Mouse (Mus musculus) stomach, embryonic 16.5 days (tissue): ENCODE results near the gene Znhit6. TPM values are rescaled to one million over a fixed set of nuclear protein-coding genes. Genes with fewer than 3 reads are reported as not detected.

Source experiments
- ATAC-seq: fragments of 200-750 bp; cut with Nextera tagmentation; 2 replicates; pipeline ENCODE4 v1.8.0; 2017; ENCODE audit warnings: moderate number of reproducible peaks, moderate TSS enrichment; ENCODE audit not compliant: insufficient read depth, low FRiP score
- H3K27ac ChIP-seq: fragments of 300-500 bp; sonication (generic); 2 replicates; pipeline ENCODE4 v1.5.1; 2014; ENCODE audit warnings: low read length
- H3K27me3 ChIP-seq: fragments of 300-500 bp; sonication (generic); 2 replicates; pipeline ENCODE4 v1.6.1; 2014; ENCODE audit warnings: low read length, control low read depth, mixed read lengths; ENCODE audit not compliant: control insufficient read depth, insufficient read depth
- H3K36me3 ChIP-seq: fragments of 300-500 bp; sonication (generic); 2 replicates; pipeline ENCODE4 v1.6.1; 2014; ENCODE audit warnings: low read length; ENCODE audit not compliant: control insufficient read depth, insufficient read depth
- H3K4me1 ChIP-seq: fragments of 300-500 bp; sonication (generic); 2 replicates; pipeline ENCODE4 v1.6.1; 2014; ENCODE audit warnings: low read length, control low read depth, mixed read lengths; ENCODE audit not compliant: control insufficient read depth, insufficient read depth
- H3K4me2 ChIP-seq: fragments of 300-500 bp; sonication (generic); 2 replicates; pipeline ENCODE4 v1.6.1; 2014; ENCODE audit warnings: low read depth, low read length, mixed read lengths
- H3K4me3 ChIP-seq: fragments of 300-500 bp; sonication (generic); replicated peaks from 2 replicates; pipeline ENCODE4 v1.5.1; 2014; ENCODE audit warnings: mild to moderate bottlenecking, low read length
- H3K9ac ChIP-seq: fragments of 300-500 bp; sonication (generic); 2 replicates; pipeline ENCODE4 v1.6.1; 2014; ENCODE audit warnings: low read length
- H3K9me3 ChIP-seq: fragments of 300-500 bp; sonication (generic); replicated peaks from 2 replicates; pipeline ENCODE4 v1.6.1; 2016; ENCODE audit warnings: low read length, control low read depth; ENCODE audit not compliant: control insufficient read depth
- WGBS: fragments of 180-500 bp; shearing (Covaris S2); extraction: QIAGEN DNeasy Blood & Tissue Kit; methylation state at CpG from one replicate; pipeline ENCODE4 v1.1.7; 2014; 5-methylcytosine and 5-hydroxymethylcytosine counted together
- polyA plus RNA-seq: library from polyadenylated mRNA; unstranded; fragments of >200 nt; fragmentation: Nextera tagmentation; extraction: Ambion mirVana; gene quantifications from 2 replicates; pipeline ENCODE4 v1.2.1, GENCODE M21; 2015

Gene Znhit6
- polyA plus RNA-seq, 1 experiment from 2014 or later, result 27.3 TPM

DNA sequence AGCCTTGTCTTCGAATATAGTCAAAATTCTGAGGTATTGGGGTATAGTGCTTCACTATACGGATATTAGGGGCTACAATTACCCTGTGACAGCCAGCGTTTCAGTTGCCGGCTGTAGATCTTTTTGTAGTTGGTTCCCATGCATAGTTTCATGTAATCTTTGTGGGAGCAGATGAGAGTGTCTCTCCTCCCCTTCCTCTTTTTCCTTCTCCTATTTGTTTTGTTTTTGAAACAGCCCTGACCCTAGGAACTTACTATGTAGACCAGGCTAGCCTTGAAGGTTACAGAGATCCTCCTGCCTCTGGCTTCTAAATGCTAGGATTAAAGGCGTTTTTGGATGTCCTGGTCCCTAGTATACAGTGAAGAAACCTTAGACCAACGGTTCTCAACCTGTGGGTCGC lies 665 bp upstream of the Znhit6 start:
- H3K36me3 ChIP-seq, result peaks cover 3% of the 10 kb centered on the region; the same call in 1 of the 2 replicates
- whole genome bisulfite sequencing, result 79% methylated on average over 7 of the region's 7 CpGs
- no peak for ATAC-seq
- no peak overlapping the region for H3K27ac ChIP-seq
- H3K9ac ChIP-seq, result no peak overlapping the region
- H3K4me1 ChIP-seq, result peaks cover 7% of the 10 kb centered on the region
- H3K4me3 ChIP-seq, result no peak overlapping the region
- H3K27me3 ChIP-seq, result no peaks in the 10 kb centered on the region
- H3K9me3 ChIP-seq, result no peaks in the 10 kb centered on the region
- no peak overlapping the region for H3K4me2 ChIP-seq

DNA sequence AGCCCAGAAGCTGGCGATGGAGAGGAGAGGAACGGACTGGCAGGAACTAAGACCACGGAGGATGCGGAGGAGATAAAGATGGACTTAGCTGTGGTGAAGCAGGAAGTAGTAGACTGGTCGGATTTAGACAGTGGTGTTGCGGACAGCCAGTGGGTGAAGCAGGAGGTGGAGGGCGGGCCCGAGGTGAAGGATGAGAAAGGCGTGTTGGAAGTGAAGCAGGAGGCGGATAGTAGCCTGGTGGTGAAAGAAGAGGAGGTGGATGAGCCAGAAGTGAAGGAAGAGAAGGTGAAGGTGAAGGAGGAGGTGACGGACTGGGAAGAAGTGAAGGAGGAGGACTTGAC lies 447 bp downstream of the Znhit6 start:
- H3K4me1 ChIP-seq, result peaks cover 7% of the 10 kb centered on the region
- under 1% methylated on average over 11 of the region's 11 CpGs for WGBS
- H3K9me3 ChIP-seq, result no peaks in the 10 kb centered on the region
- H3K9ac ChIP-seq, result peak overlapping the region; percentile 81
- peak overlapping the region; percentile 67 for H3K4me2 ChIP-seq
- peak overlapping the region; percentile 94 for H3K4me3 ChIP-seq
- H3K27me3 ChIP-seq, result no peaks in the 10 kb centered on the region
- peak; percentile 53; the same call in 1 of the 2 replicates for ATAC-seq
- H3K36me3 ChIP-seq, result peaks cover 3% of the 10 kb centered on the region; the same call in 1 of the 2 replicates
- H3K27ac ChIP-seq, result peak overlapping the region; percentile 69

DNA sequence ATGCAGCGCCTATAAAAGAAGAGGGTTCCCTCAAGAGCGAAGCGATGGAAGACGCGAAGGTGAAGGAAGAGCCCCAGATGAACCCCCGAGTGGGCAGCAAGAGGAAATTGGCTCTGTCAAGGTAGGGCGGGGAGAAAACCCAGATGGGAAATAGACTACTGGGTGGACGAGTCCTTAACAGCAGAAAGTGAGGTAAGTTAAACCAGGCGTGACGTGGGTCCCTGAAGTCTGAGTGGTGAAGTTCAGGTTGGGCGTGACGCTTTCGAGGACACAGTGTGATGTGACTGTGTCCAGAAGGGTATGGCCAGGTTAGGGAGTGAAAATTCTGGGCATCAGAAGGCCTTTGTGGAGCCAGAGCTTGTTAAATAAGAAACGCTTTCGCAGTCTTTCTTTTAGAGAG lies 871 bp downstream of the Znhit6 start:
- H3K4me3 ChIP-seq, result peak overlapping the region; percentile 94
- no peaks in the 10 kb centered on the region for H3K9me3 ChIP-seq
- H3K4me1 ChIP-seq, result peaks cover 7% of the 10 kb centered on the region
- H3K27me3 ChIP-seq, result no peaks in the 10 kb centered on the region
- peak overlapping the region; percentile 81 for H3K9ac ChIP-seq
- H3K4me2 ChIP-seq, result peak overlapping the region; percentile 67
- no peak overlapping the region for H3K27ac ChIP-seq
- 25% methylated on average over 15 of the region's 15 CpGs for WGBS
- peaks cover 3% of the 10 kb centered on the region; the same call in 1 of the 2 replicates for H3K36me3 ChIP-seq
- no peak for ATAC-seq

DNA sequence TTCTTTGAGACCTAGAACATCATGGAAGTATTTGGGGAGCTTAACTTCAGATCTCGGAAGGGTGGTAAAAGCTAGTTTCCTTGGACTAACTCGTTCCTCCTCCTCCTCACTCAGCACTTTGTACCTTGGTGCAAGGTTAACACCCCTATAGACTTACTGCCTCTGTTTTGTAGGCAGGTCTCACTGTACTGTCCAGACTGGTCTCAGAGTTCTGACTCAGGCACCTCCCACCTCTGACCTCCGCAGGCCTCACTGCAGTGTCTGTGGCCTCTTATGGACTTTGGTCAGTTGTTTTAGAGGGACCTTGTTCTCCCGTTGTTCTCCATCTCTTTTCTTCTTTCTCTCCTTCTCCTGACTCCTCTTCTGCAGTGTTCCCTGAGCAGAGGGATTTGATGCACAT lies 7.0 kb downstream of the Znhit6 start:
- 85% methylated on average over 4 of the region's 4 CpGs for WGBS
- Histone ChIP-seq H3K9ac (no peak overlapping the region), H3K36me3 (peaks cover 17% of the 10 kb centered on the region; the same call in 1 of the 2 replicates), H3K27ac (no peak overlapping the region), H3K4me1 (no peaks in the 10 kb centered on the region), H3K9me3 (no peaks in the 10 kb centered on the region), H3K4me3 (no peak overlapping the region), H3K4me2 (no peak overlapping the region), H3K27me3 (no peaks in the 10 kb centered on the region)
- no peak for ATAC-seq

DNA sequence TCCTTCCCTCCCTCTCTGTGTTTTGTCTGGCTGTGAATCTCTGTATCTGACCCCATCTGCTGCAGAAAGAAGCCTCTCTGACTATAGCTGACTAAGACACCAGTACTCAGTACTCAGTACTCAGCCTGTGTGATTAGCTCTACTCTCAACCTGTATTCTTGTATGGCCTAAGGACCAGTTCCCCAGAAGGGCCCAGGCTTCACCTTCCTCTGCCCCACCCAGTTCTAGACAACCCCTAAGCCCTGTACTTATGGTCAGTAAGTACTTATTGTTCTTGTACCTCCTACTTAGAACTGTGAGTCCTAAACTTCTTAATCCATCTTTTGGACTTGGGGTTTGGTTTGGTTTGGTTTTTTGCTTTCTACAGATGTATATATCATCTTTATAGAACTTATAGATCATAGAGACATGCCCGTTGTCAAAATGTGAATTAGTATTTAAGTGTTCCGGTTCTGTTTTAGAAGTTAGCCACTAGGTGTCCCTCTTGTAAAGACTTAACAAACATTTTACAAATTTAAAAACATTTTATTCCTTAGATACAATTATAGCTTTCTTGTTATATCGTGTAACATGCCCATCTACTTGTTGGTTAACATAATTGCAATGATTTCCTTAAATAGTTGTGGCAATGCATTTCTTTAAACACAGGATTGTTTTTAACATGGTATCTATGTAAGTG lies 7.7 kb downstream of the Znhit6 start:
- H3K9ac ChIP-seq, result no peak overlapping the region
- H3K27ac ChIP-seq, result no peak overlapping the region
- no peak for ATAC-seq
- peaks cover 17% of the 10 kb centered on the region; the same call in 1 of the 2 replicates for H3K36me3 ChIP-seq
- no peak overlapping the region for H3K4me2 ChIP-seq
- no peak overlapping the region for H3K4me3 ChIP-seq
- H3K27me3 ChIP-seq, result no peaks in the 10 kb centered on the region
- no peaks in the 10 kb centered on the region for H3K9me3 ChIP-seq
- no peaks in the 10 kb centered on the region for H3K4me1 ChIP-seq
- 46% methylated on average over 3 of the region's 3 CpGs for WGBS

DNA sequence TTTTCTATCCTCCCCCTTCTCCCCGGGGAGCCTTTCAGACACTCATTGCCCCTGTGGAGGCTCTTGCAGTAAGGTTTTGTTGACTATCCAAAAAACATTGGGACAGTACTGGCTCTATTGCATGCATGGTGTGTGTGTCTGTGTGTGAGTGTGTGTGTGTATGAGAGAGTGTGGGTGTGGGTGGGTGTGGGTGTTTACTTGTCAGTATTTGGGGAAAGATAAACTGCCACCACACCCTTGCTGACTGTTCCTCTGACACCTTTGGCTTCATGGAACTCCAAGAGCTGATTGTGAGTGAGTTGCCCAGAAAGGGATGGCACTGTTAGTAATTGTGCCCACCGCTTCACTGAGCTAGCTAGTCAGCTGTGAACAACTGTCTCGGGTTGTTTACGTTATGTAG lies 14.6 kb downstream of the Znhit6 start:
- no peaks in the 10 kb centered on the region for H3K4me1 ChIP-seq
- H3K9ac ChIP-seq, result no peak overlapping the region
- peaks cover 18% of the 10 kb centered on the region; the same call in 1 of the 2 replicates for H3K36me3 ChIP-seq
- no peak overlapping the region for H3K27ac ChIP-seq
- no peaks in the 10 kb centered on the region for H3K27me3 ChIP-seq
- 79% methylated on average over 4 of the region's 4 CpGs for WGBS
- ATAC-seq, result no peak
- H3K9me3 ChIP-seq, result no peaks in the 10 kb centered on the region
- no peak overlapping the region for H3K4me2 ChIP-seq
- H3K4me3 ChIP-seq, result no peak overlapping the region

DNA sequence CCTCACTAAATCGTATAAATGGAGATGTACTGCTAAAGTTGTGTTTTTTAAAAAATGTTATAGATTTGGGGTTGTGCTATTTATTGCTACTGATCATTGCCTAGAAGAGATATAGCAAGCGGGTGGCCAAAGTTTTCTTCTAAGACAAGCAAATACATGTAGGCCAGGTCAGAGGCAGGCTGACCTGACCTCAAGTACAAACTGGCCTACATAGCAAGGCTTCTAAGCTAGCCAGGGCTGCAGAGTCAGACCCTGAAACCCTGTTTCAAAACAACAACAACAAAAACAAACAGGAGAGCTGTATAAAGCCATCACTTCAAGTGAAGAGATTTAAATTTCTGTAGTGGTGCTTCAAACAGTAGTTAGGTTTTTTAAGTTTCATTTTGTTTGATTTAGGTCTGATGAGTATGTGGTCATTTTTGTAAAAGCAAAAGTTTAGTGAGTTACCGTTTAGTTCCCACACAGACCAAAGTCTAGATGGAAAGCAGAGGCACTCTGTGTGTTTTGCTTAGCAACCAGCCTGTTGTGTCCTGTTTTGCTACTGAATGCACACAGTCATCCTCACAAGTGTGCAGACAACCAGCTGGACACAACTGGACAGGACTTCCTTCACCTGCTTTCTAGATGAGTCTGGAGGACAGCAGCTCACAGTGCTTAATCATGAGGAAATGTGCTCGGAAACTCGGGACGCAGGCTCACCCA lies 16.0 kb downstream of the Znhit6 start:
- Histone ChIP-seq H3K27ac (no peak overlapping the region), H3K9ac (no peak overlapping the region), H3K4me2 (no peak overlapping the region), H3K4me1 (no peaks in the 10 kb centered on the region), H3K36me3 (peaks cover 11% of the 10 kb centered on the region; the same call in 1 of the 2 replicates), H3K9me3 (no peaks in the 10 kb centered on the region), H3K27me3 (no peaks in the 10 kb centered on the region), H3K4me3 (no peak overlapping the region)
- 89% methylated on average over 6 of the region's 6 CpGs for WGBS
- no peak for ATAC-seq

DNA sequence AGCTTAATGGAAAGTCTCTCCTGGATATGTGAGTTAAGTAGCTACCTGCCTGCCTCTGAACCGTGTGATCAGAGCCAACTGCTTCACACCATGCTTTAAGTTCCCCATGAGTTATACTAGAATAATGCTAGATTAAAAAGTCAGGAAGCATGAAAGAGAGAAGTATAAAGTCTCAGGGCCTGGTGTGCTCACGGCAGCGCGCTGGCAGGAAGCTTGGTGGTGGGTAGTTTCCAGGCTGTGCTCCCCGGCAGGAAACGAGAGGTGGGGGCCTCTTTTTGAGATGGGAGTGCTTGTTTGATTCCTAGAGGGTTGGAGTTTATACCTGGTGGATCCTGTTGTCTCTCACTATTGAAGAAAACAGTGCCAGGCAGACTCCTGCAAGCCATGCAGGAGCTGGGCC lies 19.3 kb downstream of the Znhit6 start:
- 86% methylated on average over 6 of the region's 6 CpGs for WGBS
- Histone ChIP-seq H3K9ac (no peak overlapping the region), H3K4me3 (no peak overlapping the region), H3K27ac (no peak overlapping the region), H3K4me2 (no peak overlapping the region), H3K9me3 (no peaks in the 10 kb centered on the region), H3K27me3 (no peaks in the 10 kb centered on the region), H3K4me1 (peaks cover under 1% of the 10 kb centered on the region; the same call in 1 of the 2 replicates), H3K36me3 (peaks cover 10% of the 10 kb centered on the region; the same call in 1 of the 2 replicates)
- ATAC-seq, result no peak

DNA sequence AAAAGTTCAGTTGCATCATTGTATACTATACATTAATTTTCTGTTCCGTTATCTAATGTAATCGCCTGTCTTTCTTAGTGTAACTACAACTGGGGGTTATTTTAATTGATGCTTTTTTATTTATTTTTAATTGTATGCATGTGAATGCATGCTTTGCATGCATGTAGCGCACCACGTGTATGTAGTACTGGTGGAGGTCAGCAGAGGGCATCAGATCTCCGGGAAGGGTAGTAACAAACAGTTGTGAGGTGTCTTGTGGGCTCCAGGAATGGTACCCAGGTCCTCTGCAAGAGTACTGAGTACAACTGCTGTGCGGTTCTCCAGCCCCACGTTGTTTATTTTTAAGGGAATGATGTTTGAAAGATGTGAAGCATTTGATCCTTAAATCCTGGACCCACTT lies 23.1 kb downstream of the Znhit6 start:
- ATAC-seq, result no peak
- Histone ChIP-seq H3K9ac (no peak overlapping the region), H3K9me3 (no peaks in the 10 kb centered on the region), H3K4me3 (no peak overlapping the region), H3K36me3 (peaks cover 7% of the 10 kb centered on the region; the same call in 1 of the 2 replicates), H3K4me2 (no peak overlapping the region), H3K27me3 (no peaks in the 10 kb centered on the region), H3K4me1 (peaks cover 18% of the 10 kb centered on the region), H3K27ac (no peak overlapping the region)
- 89% methylated on average over 7 of the region's 7 CpGs for WGBS
